Mouse (Mus musculus): ENCODE data around the gene Glipr2. TPM values are rescaled to one million over a fixed set of nuclear protein-coding genes. Genes with fewer than 3 reads are reported as not detected.
A peak's percentile ranks its signal among the peaks of the same experiment; 100 is the strongest.

The Glipr2 gene
- polyA plus RNA-seq, 1 experiment from 2014 or later: 86.3 TPM

GRCm38 (mm10) chr4:43942421-43942820 lies 14.8 kb upstream of the Glipr2 start:
- Histone ChIP-seq H3K4me3 (ENCODE audit: low read length) (no peak overlapping the region), H3K36me3 (ENCODE audit: insufficient read depth, low read length) (peaks cover 41% of the 10 kb centered on the region; the same call in 1 of the 2 replicates), H3K4me2 (replicated peaks; ENCODE audit: low read depth, low read length) (no peak overlapping the region), H3K9me3 (ENCODE audit: low read length) (no peaks in the 10 kb centered on the region), H3K27ac (ENCODE audit: low read length) (no peak overlapping the region), H3K27me3 (ENCODE audit: insufficient read depth, low read length) (no peaks in the 10 kb centered on the region), H3K9ac (replicated peaks; ENCODE audit: low read length) (no peak overlapping the region), H3K4me1 (ENCODE audit: insufficient read depth, low read length) (no peaks in the 10 kb centered on the region)
- 89% methylated on average over 8 of the region's 8 CpGs for WGBS
- no peak for ATAC-seq (ENCODE audit: low FRiP score, low TSS enrichment)

GRCm38 (mm10) chr4:43947571-43947970 lies 9.6 kb upstream of the Glipr2 start:
- Histone ChIP-seq H3K9ac (replicated peaks; ENCODE audit: low read length) (no peak overlapping the region), H3K27me3 (ENCODE audit: insufficient read depth, low read length) (no peaks in the 10 kb centered on the region), H3K9me3 (ENCODE audit: low read length) (no peaks in the 10 kb centered on the region), H3K4me3 (ENCODE audit: low read length) (no peak overlapping the region), H3K4me2 (replicated peaks; ENCODE audit: low read depth, low read length) (no peak overlapping the region), H3K4me1 (ENCODE audit: insufficient read depth, low read length) (no peaks in the 10 kb centered on the region), H3K36me3 (ENCODE audit: insufficient read depth, low read length) (peaks cover 19% of the 10 kb centered on the region; the same call in 1 of the 2 replicates), H3K27ac (ENCODE audit: low read length) (no peak overlapping the region)
- 96% methylated on average over 2 of the region's 2 CpGs for WGBS
- ATAC-seq (ENCODE audit: low FRiP score, low TSS enrichment): no peak

- H3K9ac ChIP-seq (replicated peaks; ENCODE audit: low read length): peak overlapping the region; percentile 74
- H3K27me3 ChIP-seq (ENCODE audit: insufficient read depth, low read length): peaks cover 5% of the 10 kb centered on the region; the same call in 1 of the 2 replicates
- under 1% methylated on average over 26 of the region's 26 CpGs for WGBS
- peak; percentile 73 for ATAC-seq (ENCODE audit: low FRiP score, low TSS enrichment)
- peaks cover 11% of the 10 kb centered on the region for H3K4me1 ChIP-seq (ENCODE audit: insufficient read depth, low read length)
- peak overlapping the region; percentile 95 for H3K4me2 ChIP-seq (replicated peaks; ENCODE audit: low read depth, low read length)
- peak overlapping the region; percentile 77 for H3K4me3 ChIP-seq (ENCODE audit: low read length)
- no peaks in the 10 kb centered on the region for H3K9me3 ChIP-seq (ENCODE audit: low read length)
- H3K36me3 ChIP-seq (ENCODE audit: insufficient read depth, low read length): no peaks in the 10 kb centered on the region
- H3K27ac ChIP-seq (ENCODE audit: low read length): peak overlapping the region; percentile 64
Observed at GRCm38 (mm10) chr4:43957846-43958461, 753 bp downstream of the Glipr2 start.

DNA sequence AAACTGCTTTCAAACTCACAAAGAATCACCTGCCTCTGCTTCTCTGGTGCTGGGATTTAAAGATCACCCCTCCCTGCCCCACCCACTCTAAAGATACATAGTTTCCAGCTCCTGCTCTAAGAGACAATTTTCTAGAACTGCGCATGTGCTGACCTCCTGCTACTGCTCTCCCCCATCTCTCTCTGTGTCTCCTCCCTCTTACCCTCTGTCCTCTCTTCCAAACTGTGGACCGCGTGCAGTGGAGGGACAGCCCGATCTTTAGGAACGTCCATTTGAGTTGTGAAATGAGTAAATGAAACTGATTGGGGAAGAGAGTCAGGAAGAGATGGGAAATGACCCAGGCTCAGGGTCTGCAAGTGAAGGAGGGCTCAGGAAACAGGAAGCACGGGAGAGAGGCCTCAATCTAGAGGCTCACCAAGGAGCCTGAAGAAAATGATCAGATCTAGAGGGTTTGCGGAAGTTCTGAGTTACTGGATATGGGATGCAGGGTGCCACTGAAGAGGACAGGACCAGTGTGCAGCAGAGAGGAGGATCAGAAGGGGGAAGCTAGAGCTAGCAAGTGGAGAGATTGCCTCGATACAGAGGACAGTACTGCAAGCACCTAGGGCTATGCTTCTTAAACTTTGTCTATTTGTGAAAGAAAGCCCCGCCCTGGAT lies 2.5 kb downstream of the Glipr2 start:
- Histone ChIP-seq H3K4me1 (ENCODE audit: insufficient read depth, low read length) (peaks cover 11% of the 10 kb centered on the region), H3K9me3 (ENCODE audit: low read length) (no peaks in the 10 kb centered on the region), H3K27me3 (ENCODE audit: insufficient read depth, low read length) (peaks cover 5% of the 10 kb centered on the region; the same call in 1 of the 2 replicates), H3K9ac (replicated peaks; ENCODE audit: low read length) (no peak overlapping the region; the same call in 1 of the 2 replicates), H3K36me3 (ENCODE audit: insufficient read depth, low read length) (no peaks in the 10 kb centered on the region), H3K4me3 (ENCODE audit: low read length) (no peak overlapping the region), H3K4me2 (replicated peaks; ENCODE audit: low read depth, low read length) (peak overlapping the region; percentile 95; the same call in 1 of the 2 replicates), H3K27ac (ENCODE audit: low read length) (no peak overlapping the region)
- ATAC-seq (ENCODE audit: low FRiP score, low TSS enrichment): no peak
- WGBS: 61% methylated on average over 9 of the region's 9 CpGs

GRCm38 (mm10) chr4:43960207-43960606 lies 3.0 kb downstream of the Glipr2 start:
- 85% methylated on average over 6 of the region's 6 CpGs for WGBS
- H3K27ac ChIP-seq (ENCODE audit: low read length): no peak overlapping the region
- ATAC-seq (ENCODE audit: low FRiP score, low TSS enrichment): no peak

GRCm38 (mm10) chr4:43964326-43964833 lies 7.2 kb downstream of the Glipr2 start:
- H3K27ac ChIP-seq (ENCODE audit: low read length): no peak overlapping the region
- ATAC-seq (ENCODE audit: low FRiP score, low TSS enrichment): no peak
- WGBS: 56% methylated on average over 2 of the region's 2 CpGs

More at GRCm38 (mm10) chr4:43960207-43960606, 3.0 kb downstream of the Glipr2 start:
- peaks cover 5% of the 10 kb centered on the region; the same call in 1 of the 2 replicates for H3K27me3 ChIP-seq (ENCODE audit: insufficient read depth, low read length)
- no peak overlapping the region for H3K4me2 ChIP-seq (replicated peaks; ENCODE audit: low read depth, low read length)
- no peaks in the 10 kb centered on the region for H3K36me3 ChIP-seq (ENCODE audit: insufficient read depth, low read length)
- H3K9ac ChIP-seq (replicated peaks; ENCODE audit: low read length): no peak overlapping the region
- H3K9me3 ChIP-seq (ENCODE audit: low read length): no peaks in the 10 kb centered on the region
- H3K4me3 ChIP-seq (ENCODE audit: low read length): no peak overlapping the region
- H3K4me1 ChIP-seq (ENCODE audit: insufficient read depth, low read length): peaks cover 15% of the 10 kb centered on the region

DNA sequence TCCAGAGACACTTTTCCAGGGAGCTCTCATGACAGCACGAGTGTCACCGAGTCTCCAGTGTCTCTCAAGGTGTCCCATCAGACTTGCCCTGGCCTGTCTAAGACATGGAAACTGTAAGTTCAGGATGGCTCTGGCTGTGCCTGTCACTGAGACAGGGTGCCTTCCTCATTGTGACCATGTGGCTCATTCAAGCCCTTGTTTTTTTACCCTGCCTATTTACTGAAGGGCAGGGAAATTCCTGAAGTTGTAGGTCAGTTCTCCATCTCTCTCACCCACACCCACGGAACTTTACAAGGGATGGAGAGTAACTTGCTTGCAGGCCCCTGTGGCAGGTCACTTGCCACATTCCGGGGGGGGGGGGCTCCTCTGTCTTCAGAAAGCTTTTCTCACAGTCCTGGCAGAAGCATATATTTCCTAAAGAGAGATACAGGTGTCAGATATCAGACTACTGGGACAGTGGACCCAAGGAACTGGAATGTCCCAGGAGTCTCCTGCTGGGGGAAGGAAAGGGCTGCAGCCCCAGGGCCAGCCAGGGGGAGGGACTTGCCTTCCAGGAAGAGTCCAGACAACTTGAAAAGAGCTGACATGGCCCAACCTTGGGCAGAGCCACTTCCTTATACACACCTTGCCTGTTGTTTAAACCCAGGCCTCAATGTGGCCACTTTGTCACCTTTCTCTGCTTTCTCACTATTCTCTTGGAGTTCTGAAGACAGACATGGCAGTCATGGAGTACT lies 7.9 kb downstream of the Glipr2 start:
- no peak for ATAC-seq (ENCODE audit: low FRiP score, low TSS enrichment)
- Histone ChIP-seq H3K9me3 (ENCODE audit: low read length) (no peaks in the 10 kb centered on the region), H3K27ac (ENCODE audit: low read length) (peak overlapping the region; percentile 10; the same call in 1 of the 2 replicates), H3K9ac (replicated peaks; ENCODE audit: low read length) (no peak overlapping the region), H3K27me3 (ENCODE audit: insufficient read depth, low read length) (no peaks in the 10 kb centered on the region), H3K4me2 (replicated peaks; ENCODE audit: low read depth, low read length) (no peak overlapping the region), H3K4me1 (ENCODE audit: insufficient read depth, low read length) (peaks cover 23% of the 10 kb centered on the region), H3K4me3 (ENCODE audit: low read length) (no peak overlapping the region), H3K36me3 (ENCODE audit: insufficient read depth, low read length) (no peaks in the 10 kb centered on the region)
- 36% methylated on average over 4 of the region's 4 CpGs for WGBS

More at GRCm38 (mm10) chr4:43964326-43964833, 7.2 kb downstream of the Glipr2 start:
- H3K36me3 ChIP-seq (ENCODE audit: insufficient read depth, low read length): no peaks in the 10 kb centered on the region
- H3K4me1 ChIP-seq (ENCODE audit: insufficient read depth, low read length): peaks cover 20% of the 10 kb centered on the region
- H3K4me2 ChIP-seq (replicated peaks; ENCODE audit: low read depth, low read length): no peak overlapping the region
- no peaks in the 10 kb centered on the region for H3K9me3 ChIP-seq (ENCODE audit: low read length)
- H3K9ac ChIP-seq (replicated peaks; ENCODE audit: low read length): no peak overlapping the region
- no peaks in the 10 kb centered on the region for H3K27me3 ChIP-seq (ENCODE audit: insufficient read depth, low read length)
- H3K4me3 ChIP-seq (ENCODE audit: low read length): no peak overlapping the region

- H3K4me3 ChIP-seq (ENCODE audit: low read length): no peak overlapping the region
- H3K4me2 ChIP-seq (replicated peaks; ENCODE audit: low read depth, low read length): no peak overlapping the region
- 77% methylated on average over 7 of the region's 7 CpGs for WGBS
- no peak overlapping the region for H3K27ac ChIP-seq (ENCODE audit: low read length)
- no peaks in the 10 kb centered on the region for H3K36me3 ChIP-seq (ENCODE audit: insufficient read depth, low read length)
- peaks cover 23% of the 10 kb centered on the region for H3K4me1 ChIP-seq (ENCODE audit: insufficient read depth, low read length)
- H3K9me3 ChIP-seq (ENCODE audit: low read length): no peaks in the 10 kb centered on the region
- ATAC-seq (ENCODE audit: low FRiP score, low TSS enrichment): no peak
- no peak overlapping the region for H3K9ac ChIP-seq (replicated peaks; ENCODE audit: low read length)
- H3K27me3 ChIP-seq (ENCODE audit: insufficient read depth, low read length): no peaks in the 10 kb centered on the region
Observed at GRCm38 (mm10) chr4:43965856-43966535, 8.8 kb downstream of the Glipr2 start.

GRCm38 (mm10) chr4:43968650-43969049 lies 11.4 kb downstream of the Glipr2 start:
- H3K9me3 ChIP-seq (ENCODE audit: low read length): no peaks in the 10 kb centered on the region
- H3K4me2 ChIP-seq (replicated peaks; ENCODE audit: low read depth, low read length): no peak overlapping the region
- no peaks in the 10 kb centered on the region for H3K36me3 ChIP-seq (ENCODE audit: insufficient read depth, low read length)
- ATAC-seq (ENCODE audit: low FRiP score, low TSS enrichment): no peak; the same call in 1 of the 2 replicates
- peak overlapping the region; percentile 26; the same call in 1 of the 2 replicates for H3K27ac ChIP-seq (ENCODE audit: low read length)
- H3K9ac ChIP-seq (replicated peaks; ENCODE audit: low read length): 0 out of 2 replicates have a peak overlapping the region, but pooled peaks have one; percentile 3
- no peak overlapping the region for H3K4me3 ChIP-seq (ENCODE audit: low read length)
- peaks cover 40% of the 10 kb centered on the region for H3K4me1 ChIP-seq (ENCODE audit: insufficient read depth, low read length)
- no peaks in the 10 kb centered on the region for H3K27me3 ChIP-seq (ENCODE audit: insufficient read depth, low read length)
- 43% methylated on average over 13 of the region's 13 CpGs for WGBS
